In genomic region chr7:81161666-81162065, GRCm38 (mm10) we compare ENCODE assay signal across 9 mouse cellular contexts. TPM values are rescaled to one million over a fixed set of nuclear protein-coding genes. Genes with fewer than 3 reads are reported as not detected.
A peak's percentile ranks its signal among the peaks of the same experiment; 100 is the strongest.
DNase-seq lines count a peak whose midpoint lies in the region; ATAC-seq and TF ChIP-seq lines count a peak whose summit lies in the region.
"Had no signal": no experiment of that assay in that cellular context is flagged by ENCODE, and none has a peak within 500 bp of the region (broad histone marks: within the 10 kb centered on the region; RNA-seq: fewer than 3 reads in every experiment).

No protein-coding gene starts in this region.

- no peak overlapping the region for H3K4me3 ChIP-seq in heart, adult 2 months
- H3K4me3 ChIP-seq in limb, embryonic 12.5 days (replicated peaks) = no peak overlapping the region
- no peak overlapping the region for H3K4me3 ChIP-seq in stomach, postnatal 0 days (ENCODE audit: low read depth, low read length)

- 0 out of 2 replicates have a peak, but pooled peaks have one; percentile 19 for ATAC-seq in common myeloid progenitor, adult 5-6 weeks (replicated peaks; ENCODE audit: low read depth, poor library complexity, severe bottlenecking)
- 0 out of 2 replicates have a peak, but pooled peaks have one; percentile 7 for ATAC-seq in limb, embryonic 12.5 days (ENCODE audit: insufficient number of reproducible peaks, insufficient read depth, low FRiP score, low TSS enrichment, low read depth)
- no peak for ATAC-seq in stomach, postnatal 0 days (ENCODE audit: low FRiP score, low TSS enrichment)

- TF ChIP-seq POLR2A in heart, adult 2 months (IDR thresholded peaks at IDR 0.05; ENCODE audit: insufficient read depth, low read depth, low read length) = no peak

- no peak overlapping the region for H3K9ac ChIP-seq in heart, adult 2 months (ENCODE audit: low read depth, low read length)
- no peak overlapping the region for H3K9ac ChIP-seq in limb, embryonic 12.5 days (replicated peaks)
- H3K9ac ChIP-seq in stomach, postnatal 0 days (ENCODE audit: low read length) = no peak overlapping the region

- H3K9me3 ChIP-seq in limb, embryonic 12.5 days = no peaks in the 10 kb centered on the region
- no peaks in the 10 kb centered on the region for H3K9me3 ChIP-seq in stomach, postnatal 0 days (ENCODE audit: control insufficient read depth, low read length)

- no peak overlapping the region for H3K4me2 ChIP-seq in limb, embryonic 12.5 days
- no peak overlapping the region for H3K4me2 ChIP-seq in stomach, postnatal 0 days (replicated peaks; ENCODE audit: low read depth)

- DNase-seq in heart, adult 2 months = no peak
- DNase-seq in heart, adult 8-10 months (ENCODE audit: low spot score) = no peak
- peak; percentile 30 for DNase-seq in right cerebral cortex, postnatal 14 days
- DNase-seq in right cerebral cortex, postnatal 25 days = no peak
- DNase-seq in stomach, postnatal 0 days (ENCODE audit: low spot score) = peak; percentile 54
- no peak for DNase-seq in left cerebral cortex, adult 8-10 months (ENCODE audit: low spot score in 2 of 2)

- H3K79me2 ChIP-seq in heart, adult 2 months (replicated peaks; ENCODE audit: control insufficient read depth, insufficient read depth, low read length) = no peaks in the 10 kb centered on the region

- H3K27ac ChIP-seq in heart, adult 2 months = no peak overlapping the region
- H3K27ac ChIP-seq in limb, embryonic 12.5 days = no peak overlapping the region
- H3K27ac ChIP-seq in stomach, postnatal 0 days (replicated peaks) = no peak overlapping the region

- TF ChIP-seq CTCF in heart, adult 2 months (IDR thresholded peaks at IDR 0.05) = peak; percentile 66
- peak; percentile 71 for TF ChIP-seq CTCF in stomach, postnatal 0 days (IDR thresholded peaks at IDR 0.05; ENCODE audit: low read depth)

- intact Hi-C loops in heart, adult 2 months (cut with DNase I) = loop anchor here (1.0 to 10.0 kb wide), 3 partner anchors 143 to 413 kb away; partner anchors contain the start of gene Whamm

- H3K27me3 ChIP-seq in heart, adult 2 months (ENCODE audit: control insufficient read depth, insufficient read depth, low read length) = no peaks in the 10 kb centered on the region
- no peaks in the 10 kb centered on the region for H3K27me3 ChIP-seq in limb, embryonic 12.5 days
- H3K27me3 ChIP-seq in stomach, postnatal 0 days (ENCODE audit: control insufficient read depth, insufficient read depth, low read length) = no peaks in the 10 kb centered on the region

- no peak for TF ChIP-seq EP300 in heart, adult 2 months (IDR thresholded peaks at IDR 0.05; ENCODE audit: insufficient read depth, low read depth, low read length)
- no peak for TF ChIP-seq EP300 in stomach, postnatal 0 days (optimal IDR thresholded peaks at IDR 0.05)

- H3K36me3 ChIP-seq in heart, adult 2 months (ENCODE audit: control insufficient read depth, insufficient read depth, low read length) = no peaks in the 10 kb centered on the region
- H3K36me3 ChIP-seq in limb, embryonic 12.5 days = no peaks in the 10 kb centered on the region
- no peaks in the 10 kb centered on the region for H3K36me3 ChIP-seq in stomach, postnatal 0 days (ENCODE audit: control insufficient read depth, insufficient read depth, low read length)

- WGBS in heart, adult 2 months = 62% methylated on average over 9 of the region's 9 CpGs
- 71% methylated on average over 9 of the region's 9 CpGs for WGBS in limb, embryonic 12.5 days
- 65% methylated on average over 9 of the region's 9 CpGs for WGBS in stomach, postnatal 0 days

- H3K4me1 ChIP-seq in heart, adult 2 months (ENCODE audit: control insufficient read depth, insufficient read depth, low read length) = no peaks in the 10 kb centered on the region
- no peaks in the 10 kb centered on the region for H3K4me1 ChIP-seq in limb, embryonic 12.5 days (replicated peaks)
- no peaks in the 10 kb centered on the region for H3K4me1 ChIP-seq in stomach, postnatal 0 days (replicated peaks; ENCODE audit: control insufficient read depth, insufficient read depth)

RNA-seq across cellular contexts. Expression of gene Slc28a1, which starts 47.1 kb away (rescaled TPM):
- total RNA-seq in heart, adult 2 months (2021) = under 1 TPM; 0.18 to 0.20 TPM
- polyA plus RNA-seq in heart, adult 2 months (2012; rRNA removed) = 0.08 and 0.20 TPM in 2 replicates
- total RNA-seq in heart, adult 8-10 months (2022) = under 1 TPM in 3 of 4 experiments, not detected in 1; 0.09 to 0.31 (median 0.16) TPM
- total RNA-seq in common myeloid progenitor, adult 5-6 weeks (2017) = not detected in 2 replicates
- not detected in 2 replicates for polyA plus RNA-seq in limb, embryonic 12.5 days (2016; fragmentation: Nextera tagmentation; extraction: Ambion mirVana)
- not detected in 2 replicates for polyA plus RNA-seq in stomach, postnatal 0 days (2015; fragmentation: Nextera tagmentation; extraction: Ambion mirVana)
- total RNA-seq in left cerebral cortex, adult 8-10 months (2022) = under 1 TPM in 3 of 4 experiments, not detected in 1; 0.20 to 0.32 (median 0.26) TPM
- total RNA-seq: hematopoietic stem cell, adult 5-6 weeks had no signal

RNA-seq across cellular contexts. Expression of gene Pde8a, which starts 51.7 kb away (rescaled TPM):
- total RNA-seq in heart, adult 2 months (2021) = 10 to 100 TPM; 12.2 to 13.0 TPM
- 7.8 and 13.6 TPM in 2 replicates for polyA plus RNA-seq in heart, adult 2 months (2012; rRNA removed)
- total RNA-seq in heart, adult 8-10 months (2022) = 10 to 100 TPM; 13.4 to 16.0 (median 14.0) TPM
- total RNA-seq in common myeloid progenitor, adult 5-6 weeks (2017) = 0.41 and 4.6 TPM in 2 replicates
- polyA plus RNA-seq in limb, embryonic 12.5 days (2016; fragmentation: Nextera tagmentation; extraction: Ambion mirVana) = 3.6 and 4.3 TPM in 2 replicates
- polyA plus RNA-seq in stomach, postnatal 0 days (2015; fragmentation: Nextera tagmentation; extraction: Ambion mirVana) = 4.9 and 5.0 TPM in 2 replicates
- total RNA-seq in left cerebral cortex, adult 8-10 months (2022) = 10 to 100 TPM; 12.5 to 16.6 (median 14.5) TPM

Comparison
In these comparisons a context has a peak if more than half of its experiments do, and no peak if none do; other contexts are left out.
1. DNase-seq: peak in right cerebral cortex, postnatal 14 days (single experiment) and stomach, postnatal 0 days (single experiment); none in heart, adult 2 months (0 of 2), heart, adult 8-10 months (single experiment), right cerebral cortex, postnatal 25 days (single experiment) and left cerebral cortex, adult 8-10 months (0 of 2).